Mouse (Mus musculus) small intestine, adult 2 months (tissue): Measurements from ENCODE around the gene Sh3bp4.

Source experiments
- CTCF ChIP-seq: fragments of 200-500 bp; IDR thresholded peaks from 2 replicates; pipeline ENCODE4 v1.5.1; 2012; ENCODE audit warnings: low read depth, mild to moderate bottlenecking, control low read depth, inconsistent platforms, low read length, moderate library complexity, mixed read lengths; ENCODE audit not compliant: insufficient replicate concordance, insufficient read length; ENCODE audit errors: extremely low read depth
- POLR2A ChIP-seq: fragments of 200-500 bp; IDR thresholded peaks from 2 replicates; pipeline ENCODE4 v1.6.1; 2012; ENCODE audit warnings: low read depth, mild to moderate bottlenecking, control low read depth, inconsistent platforms, low read length, moderate library complexity

DNA sequence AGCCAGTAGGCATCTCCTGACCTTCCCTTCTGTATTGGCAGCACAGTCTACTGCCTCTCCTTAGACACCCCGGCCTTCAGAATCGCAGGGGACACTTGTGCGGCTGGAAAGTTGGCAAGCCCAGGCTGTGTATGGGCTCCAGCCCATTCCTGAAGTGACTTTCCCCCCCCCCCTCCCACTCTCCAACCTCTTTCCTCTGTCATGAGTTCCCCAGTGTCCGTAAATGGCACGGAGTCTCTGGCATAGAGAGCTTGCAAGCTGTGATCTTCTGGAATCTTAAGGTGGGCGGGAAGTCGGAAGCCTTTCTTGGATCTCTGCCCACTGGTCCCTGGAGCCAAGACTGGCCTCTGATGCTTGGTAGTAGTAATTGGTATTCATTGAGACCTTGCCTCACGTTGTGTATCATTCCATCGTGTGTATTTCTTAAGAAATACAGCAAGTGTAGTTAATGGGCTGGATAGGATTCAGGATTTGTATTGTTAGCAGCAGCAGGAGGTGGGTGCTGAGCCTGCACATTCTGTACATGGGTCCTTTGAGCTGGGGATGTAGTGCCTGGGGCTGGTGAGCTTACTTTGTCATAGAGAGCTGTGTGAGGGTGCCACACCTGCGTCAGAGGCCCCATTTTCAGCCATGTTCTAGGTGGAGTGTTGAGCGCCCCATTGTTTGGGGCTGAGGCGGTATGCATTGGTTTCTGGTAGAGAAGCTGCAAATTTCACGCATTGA is 66.0 kb downstream of the Sh3bp4 start:
- no peak for TF ChIP-seq POLR2A
- no peak for TF ChIP-seq CTCF
